Mouse (Mus musculus): ENCODE data around the gene Git1.

DNA sequence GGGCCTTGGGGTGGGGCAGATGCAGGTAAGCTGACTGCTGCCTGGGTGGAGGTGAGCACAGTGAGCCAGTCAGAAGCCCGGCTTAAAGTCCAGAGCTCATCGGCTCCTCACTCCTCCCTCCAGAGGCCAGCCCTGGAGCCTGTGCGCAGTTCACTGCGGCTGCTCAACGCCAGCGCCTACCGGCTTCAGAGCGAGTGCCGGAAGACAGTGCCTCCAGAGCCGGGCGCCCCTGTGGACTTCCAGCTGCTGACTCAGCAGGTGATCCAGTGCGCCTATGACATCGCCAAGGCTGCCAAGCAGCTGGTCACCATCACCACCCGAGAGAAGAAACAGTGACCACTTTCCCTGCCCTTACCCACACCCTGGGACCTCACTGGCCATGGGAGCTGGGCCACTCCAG is 12.9 kb downstream of the Git1 start:
- no peak for TF ChIP-seq POLR2A (IDR thresholded peaks at IDR 0.05; ENCODE audit: insufficient read length, low read depth)
- TF ChIP-seq E2F4 (IDR thresholded peaks at IDR 0.05; ENCODE audit: insufficient read depth) = no peak
- no peak for TF ChIP-seq MAX (IDR thresholded peaks at IDR 0.05; ENCODE audit: low read depth)
- no peak for TF ChIP-seq MYOG (IDR thresholded peaks at IDR 0.05; ENCODE audit: control insufficient read depth in 1 of 3, insufficient read depth in 1 of 3, insufficient read length in 2 of 3, low read depth in 2 of 3)
- no peak for TF ChIP-seq CEBPB (IDR thresholded peaks at IDR 0.05; ENCODE audit: insufficient read depth, poor library complexity, severe bottlenecking)
